Mouse (Mus musculus): ENCODE data around the gene Gm3383.
"Not testable (repeated sequence)": the region's sequence is repeated elsewhere in the genome, so short reads cannot be mapped to it uniquely, and the experiment has no call there.

The Gm3383 gene

DNA sequence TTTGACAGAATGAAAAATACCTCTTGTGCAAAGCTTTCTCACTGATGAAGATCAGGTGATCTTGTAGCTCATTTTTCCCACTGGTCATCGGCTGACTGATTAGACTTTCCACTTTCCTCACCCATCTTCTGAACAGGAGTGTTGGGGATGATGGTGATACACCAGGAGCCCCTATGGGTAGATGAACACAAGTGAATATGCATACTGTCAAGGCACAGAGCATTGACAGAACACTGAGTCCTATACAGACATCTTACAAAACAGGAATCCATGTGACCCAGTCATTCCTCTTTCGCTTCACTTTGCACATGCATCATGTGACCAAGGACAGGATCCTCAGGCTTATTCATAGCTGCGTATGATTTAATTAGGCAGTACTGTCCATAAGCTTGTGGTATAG is at the start of gene Gm3383:
Gene Gm3383 (minus strand): TSS at position 101 of the 400 bp plus-strand sequence.
- DNase-seq (ENCODE audit: low read depth, low spot score), result not testable (repeated sequence)

DNA sequence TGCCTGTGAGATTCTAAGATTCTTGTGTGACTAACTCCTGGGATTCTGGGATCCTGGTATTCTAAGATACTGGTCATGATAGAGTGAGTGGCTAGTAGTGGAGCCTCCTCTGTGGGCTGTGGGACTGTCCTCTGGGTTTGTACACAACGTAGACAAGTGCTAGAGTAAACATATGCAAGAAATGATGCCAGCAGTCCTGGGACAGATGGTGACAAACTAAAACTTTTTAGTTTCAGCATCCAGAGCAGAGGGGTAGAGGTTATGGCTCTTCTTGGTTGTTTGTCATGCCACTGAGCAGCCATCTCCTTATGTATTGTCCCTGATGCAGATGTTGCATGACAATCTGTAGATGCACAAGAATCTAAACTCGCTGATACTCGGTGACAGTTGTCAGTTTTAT is 48.1 kb upstream of the Gm3383 start:
- DNase-seq (ENCODE audit: low read depth, low spot score), result not testable (repeated sequence)

DNA sequence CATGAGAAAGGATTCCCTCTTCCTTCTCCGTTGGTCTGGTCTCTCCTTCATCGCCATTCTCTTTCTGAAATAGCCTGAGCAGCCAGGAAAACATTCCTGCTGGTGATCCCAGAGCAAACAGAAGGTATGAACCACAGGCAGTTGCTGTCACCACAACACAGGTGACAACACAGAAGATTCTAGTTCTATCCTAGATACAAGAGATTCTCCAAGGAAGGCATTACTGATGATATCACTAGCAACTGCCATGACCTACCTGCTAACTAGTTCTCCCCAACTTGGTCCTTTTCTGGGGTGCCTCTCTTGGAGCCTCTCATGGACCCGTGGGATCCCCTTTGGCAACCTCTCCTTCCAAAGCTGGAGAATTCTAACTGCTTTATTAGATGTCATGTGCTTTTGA is 22.4 kb upstream of the Gm3383 start, which contains the start of gene Gm3424:
Gene Gm3424 (minus strand): TSS at position 101 of the 400 bp plus-strand sequence.
- not testable (repeated sequence) for DNase-seq (ENCODE audit: low read depth, low spot score)

DNA sequence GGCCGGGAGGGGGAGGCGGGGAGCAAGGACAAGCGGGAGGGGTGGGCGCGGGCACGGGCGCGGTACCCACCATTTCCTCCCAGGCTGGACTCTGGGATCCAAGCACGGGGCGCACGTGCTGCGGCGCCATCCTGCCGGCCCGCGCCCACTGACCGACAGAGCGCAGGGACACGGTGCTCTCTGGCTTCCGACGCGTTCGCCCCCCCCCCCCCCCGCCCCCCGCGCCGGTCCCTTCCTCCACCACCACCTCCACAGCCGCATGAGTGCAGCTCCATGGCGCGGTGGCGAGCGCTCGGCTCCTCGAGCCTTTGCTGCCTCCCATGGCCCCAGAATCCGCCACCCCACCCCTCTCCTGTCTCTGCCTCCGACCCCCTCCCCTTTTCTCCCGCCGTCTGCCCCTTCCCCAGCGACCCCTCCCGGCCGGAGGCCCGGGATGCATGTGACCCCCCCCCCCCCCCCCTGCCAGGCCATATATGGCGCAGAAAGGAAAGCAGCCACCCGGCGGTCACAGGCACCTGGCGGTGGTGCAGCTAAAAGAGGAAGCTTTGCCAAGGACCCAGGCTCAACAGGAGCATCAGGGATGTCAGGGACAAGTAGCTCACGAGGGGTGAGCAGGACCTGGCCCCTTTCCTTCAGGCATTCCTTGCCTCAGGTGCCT is 5.0 kb upstream of the Gm3383 start:
- not testable (repeated sequence) for DNase-seq (ENCODE audit: low read depth, low spot score)

DNA sequence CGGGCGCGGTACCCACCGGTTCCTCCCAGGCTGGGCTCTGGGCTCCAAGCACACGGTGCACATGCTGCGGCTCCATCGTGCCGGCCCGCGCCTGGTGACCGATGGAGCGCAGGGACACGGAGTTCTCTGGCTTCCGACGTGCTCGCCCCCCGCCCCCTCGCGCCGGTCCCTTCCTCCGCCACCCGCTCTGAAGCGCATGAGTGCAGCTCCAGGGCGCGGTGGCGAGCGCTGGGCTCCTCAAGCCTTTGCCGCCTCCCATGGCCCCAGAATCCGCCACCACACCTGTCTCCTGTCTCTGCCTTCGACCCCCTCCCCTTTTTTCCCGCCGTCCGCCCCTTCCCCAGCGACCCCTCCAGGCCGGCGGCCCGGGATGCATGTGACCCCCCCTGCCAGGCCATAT is 66.3 kb downstream of the Gm3383 start, which contains the start of gene Gm3373:
Gene Gm3373 (minus strand): TSS at position 101 of the 400 bp plus-strand sequence.
- DNase-seq (ENCODE audit: low read depth, low spot score), result not testable (repeated sequence)

DNA sequence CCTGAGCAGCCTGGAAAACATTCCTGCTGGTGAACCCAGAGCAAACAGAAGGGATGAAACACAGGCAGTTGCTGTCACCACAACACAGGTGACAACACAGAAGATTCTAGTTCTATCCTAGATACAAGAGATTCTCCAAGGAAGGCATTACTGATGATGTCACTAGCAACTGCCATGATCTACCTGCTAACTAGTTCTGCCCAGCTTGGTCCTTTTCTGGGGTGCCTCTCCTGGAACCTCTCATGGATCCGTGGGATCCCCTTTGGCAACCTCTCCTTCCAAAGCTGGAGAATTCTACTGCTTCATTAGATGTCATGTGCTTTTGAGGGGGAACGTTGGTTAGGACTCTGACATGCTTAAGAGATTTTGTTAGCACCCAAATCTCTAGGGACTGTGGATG is 120.4 kb downstream of the Gm3383 start, which contains the start of gene Gm9603:
Gene Gm9603 (minus strand): TSS at position 101 of the 400 bp plus-strand sequence.
- not testable (repeated sequence) for DNase-seq (ENCODE audit: low read depth, low spot score)

DNA sequence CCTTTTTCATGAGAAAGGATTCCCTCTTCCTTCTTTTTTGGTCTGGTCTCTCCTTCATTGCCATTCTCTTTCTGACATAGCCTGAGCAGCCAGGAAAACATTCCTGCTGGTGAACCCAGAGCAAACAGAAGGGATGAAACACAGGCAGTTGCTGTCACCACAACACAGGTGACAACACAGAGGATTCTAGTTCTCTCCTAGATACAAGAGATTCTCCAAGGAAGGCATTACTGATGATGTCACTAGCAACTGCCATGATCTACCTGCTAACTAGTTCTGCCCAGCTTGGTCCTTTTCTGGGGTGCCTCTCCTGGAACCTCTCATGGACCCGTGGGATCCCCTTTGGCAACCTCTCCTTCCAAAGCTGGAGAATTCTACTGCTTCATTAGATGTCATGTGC is 174.9 kb downstream of the Gm3383 start, which contains the start of gene Gm8265:
Gene Gm8265 (minus strand): TSS at position 101 of the 400 bp plus-strand sequence.
- DNase-seq (ENCODE audit: low read depth, low spot score), result not testable (repeated sequence)
